Mouse (Mus musculus) lung, postnatal 0 days (tissue): Measurements from ENCODE around the gene Ndufc1. TPM values are rescaled to one million over a fixed set of nuclear protein-coding genes. Genes with fewer than 3 reads are reported as not detected.
A peak's percentile ranks its signal among the peaks of the same experiment; 100 is the strongest.

Experiments
- ATAC-seq: fragments of 200-750 bp; cut with Nextera tagmentation; 2 replicates; pipeline ENCODE4 v1.8.0; 2017; ENCODE audit warnings: moderate library complexity
- DNase-seq: peaks from one replicate; pipeline ENCODE4 v3.0.0-alpha.2; 2016; ENCODE audit warnings: low spot score
- H3K27ac ChIP-seq: fragments of 300-500 bp; sonication (generic); 2 replicates; pipeline ENCODE4 v1.5.1; 2014; ENCODE audit warnings: antibody characterized with exemption, mild to moderate bottlenecking, low read length, mixed read lengths
- H3K27me3 ChIP-seq: fragments of 300-500 bp; sonication (generic); replicated peaks from 2 replicates; pipeline ENCODE4 v1.6.1; 2014; ENCODE audit warnings: low read length, mixed read lengths; ENCODE audit not compliant: insufficient read depth
- H3K36me3 ChIP-seq: fragments of 300-500 bp; sonication (generic); 2 replicates; pipeline ENCODE4 v1.6.1; 2014; ENCODE audit warnings: low read length, mixed read lengths; ENCODE audit not compliant: insufficient read depth
- H3K4me1 ChIP-seq: fragments of 300-500 bp; sonication (generic); 2 replicates; pipeline ENCODE4 v1.6.1; 2014; ENCODE audit warnings: antibody characterized with exemption, low read depth, low read length, mixed read lengths; ENCODE audit not compliant: insufficient read depth
- H3K4me2 ChIP-seq: fragments of 300-500 bp; sonication (generic); replicated peaks from 2 replicates; pipeline ENCODE4 v1.6.1; 2014; ENCODE audit warnings: low read depth, mild to moderate bottlenecking, low read length, moderate library complexity, mixed read lengths
- H3K4me3 ChIP-seq: fragments of 300-500 bp; sonication (generic); 2 replicates; pipeline ENCODE4 v1.5.1; 2014; ENCODE audit warnings: low read depth, low read length
- H3K9ac ChIP-seq: fragments of 300-500 bp; sonication (generic); replicated peaks from 2 replicates; pipeline ENCODE4 v1.6.1; 2014; ENCODE audit warnings: low read depth, mild to moderate bottlenecking
- H3K9me3 ChIP-seq: fragments of 300-500 bp; sonication (generic); 2 replicates; pipeline ENCODE4 v1.6.1; 2016; ENCODE audit warnings: low read length, mixed read lengths
- CTCF ChIP-seq: IDR thresholded peaks from 2 replicates; pipeline ENCODE4 v1.5.1; 2016; ENCODE audit warnings: antibody characterized with exemption, mild to moderate bottlenecking
- EP300 ChIP-seq: IDR thresholded peaks from 2 replicates; pipeline ENCODE4 v1.6.1; 2016; ENCODE audit warnings: antibody characterized with exemption, mild to moderate bottlenecking, control low read depth
- WGBS: fragments of 180-500 bp; shearing (Covaris S2); extraction: QIAGEN DNeasy Blood & Tissue Kit; methylation state at CpG from one replicate; pipeline ENCODE4 v1.1.7; 2014; 5-methylcytosine and 5-hydroxymethylcytosine counted together
- polyA plus RNA-seq: library from polyadenylated mRNA; unstranded; fragments of >200 nt; fragmentation: Nextera tagmentation; extraction: Ambion mirVana; gene quantifications from 2 replicates; pipeline ENCODE4 v1.2.1, GENCODE M21; 2015

Gene Ndufc1
- polyA plus RNA-seq, 1 experiment from 2014 or later, result 517 TPM

DNA sequence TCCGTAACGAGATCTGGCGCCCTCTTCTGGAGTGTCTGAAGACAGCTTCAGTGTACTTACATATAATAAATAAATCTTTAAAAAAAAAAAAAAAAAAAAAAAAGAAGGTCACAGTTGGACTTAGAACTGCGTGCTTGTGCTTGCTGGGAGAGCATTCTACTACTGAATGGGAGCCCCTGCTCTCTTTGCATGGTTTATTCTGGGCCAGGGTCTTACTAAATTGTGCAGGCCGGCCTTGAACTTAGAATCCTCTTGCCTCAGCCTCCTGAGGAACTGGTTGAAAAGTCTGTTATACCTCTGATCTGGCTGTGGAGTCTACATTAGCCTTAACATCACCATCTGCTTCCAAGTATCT, 28.2 kb downstream of the Ndufc1 start:
- no peak for TF ChIP-seq EP300
- TF ChIP-seq CTCF, result peak; percentile 0; the same call in 1 of the 2 replicates
- Histone ChIP-seq H3K36me3 (no peaks in the 10 kb centered on the region), H3K4me2 (no peak overlapping the region), H3K27ac (no peak overlapping the region), H3K9me3 (no peaks in the 10 kb centered on the region), H3K27me3 (no peaks in the 10 kb centered on the region), H3K9ac (no peak overlapping the region), H3K4me3 (no peak overlapping the region), H3K4me1 (0 out of 2 replicates have a peak, but pooled peaks cover 4% of the 10 kb centered on the region)
- no peak for DNase-seq
- WGBS, result 73% methylated on average over 2 of the region's 5 CpGs
- ATAC-seq, result peak; percentile 41; the same call in 1 of the 2 replicates

DNA sequence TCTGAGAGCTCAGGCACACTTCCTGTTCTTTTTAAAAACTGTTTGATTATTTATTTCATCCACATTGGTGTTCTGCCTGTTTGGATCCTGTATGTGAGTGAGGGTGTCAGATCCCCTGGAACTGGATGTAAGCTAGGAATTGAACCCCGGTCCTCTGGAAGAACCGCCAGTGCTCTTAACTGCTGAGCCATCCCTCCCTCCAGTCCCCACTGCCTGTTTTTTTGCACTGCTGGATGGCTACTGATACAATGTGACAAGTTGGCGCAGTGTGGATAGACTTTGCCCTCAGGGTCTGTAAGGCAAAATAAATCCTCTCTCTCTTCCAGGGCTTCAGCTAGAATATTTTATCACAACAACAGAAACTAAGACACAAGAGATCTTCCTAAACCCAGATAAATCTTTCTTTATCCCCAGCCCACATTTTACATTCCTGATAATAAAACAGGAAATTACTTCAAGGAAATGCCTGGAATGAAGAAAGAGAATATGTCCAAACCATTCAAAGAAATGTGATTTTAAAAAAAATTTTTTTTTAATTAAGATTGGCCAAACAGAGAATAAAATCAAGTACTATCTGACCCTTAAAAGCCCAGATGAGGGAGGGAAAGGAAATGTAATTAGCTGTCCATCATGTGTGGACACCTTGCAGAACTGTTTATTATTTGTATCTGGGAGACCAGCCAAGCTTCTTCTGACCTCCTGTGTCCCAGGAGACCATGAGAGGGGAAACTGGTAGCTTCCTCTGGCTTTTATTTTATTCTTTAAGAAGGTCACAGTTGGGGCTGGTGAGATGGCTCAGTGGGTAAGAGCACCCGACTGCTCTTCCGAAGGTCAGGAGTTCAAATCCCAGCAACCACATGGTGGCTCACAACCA, 28.8 kb downstream of the Ndufc1 start:
- ATAC-seq (peak; percentile 71), DNase-seq (peak; percentile 55)
- Histone ChIP-seq H3K27me3 (no peaks in the 10 kb centered on the region), H3K4me2 (no peak overlapping the region), H3K36me3 (no peaks in the 10 kb centered on the region), H3K9me3 (no peaks in the 10 kb centered on the region), H3K27ac (no peak overlapping the region), H3K9ac (no peak overlapping the region), H3K4me3 (no peak overlapping the region), H3K4me1 (0 out of 2 replicates have a peak, but pooled peaks cover 4% of the 10 kb centered on the region)
- TF ChIP-seq CTCF (peak; percentile 7; the same call in 1 of the 2 replicates), EP300 (no peak)
- WGBS, result 62% methylated on average over 5 of the region's 5 CpGs

- 0 out of 2 replicates have a peak, but pooled peaks cover 4% of the 10 kb centered on the region for H3K4me1 ChIP-seq
- no peak for TF ChIP-seq CTCF
- no peak for TF ChIP-seq EP300
- H3K4me3 ChIP-seq, result peak overlapping the region; percentile 45
- ATAC-seq (peak; percentile 31; the same call in 1 of the 2 replicates), DNase-seq (no peak)
- no peaks in the 10 kb centered on the region for H3K36me3 ChIP-seq
- 0 out of 2 replicates have a peak overlapping the region, but pooled peaks have one; percentile 32 for H3K27ac ChIP-seq
- H3K9me3 ChIP-seq, result no peaks in the 10 kb centered on the region
- no peaks in the 10 kb centered on the region for H3K27me3 ChIP-seq
- H3K4me2 ChIP-seq, result peak overlapping the region; percentile 58
- 71% methylated on average over 3 of the region's 3 CpGs for WGBS
- H3K9ac ChIP-seq, result no peak overlapping the region
Measured at GRCm38 (mm10) chr3:51378665-51378946, 30.2 kb downstream of the Ndufc1 start.

GRCm38 (mm10) chr3:51377878-51378664, 30.7 kb downstream of the Ndufc1 start:
- peak overlapping the region; percentile 32; the same call in 1 of the 2 replicates for H3K27ac ChIP-seq
- H3K9me3 ChIP-seq, result no peaks in the 10 kb centered on the region
- 0 out of 2 replicates have a peak overlapping the region, but pooled peaks have one; percentile 12 for H3K9ac ChIP-seq
- no peak for TF ChIP-seq EP300
- peak; percentile 76 for TF ChIP-seq CTCF
- H3K4me2 ChIP-seq, result peak overlapping the region; percentile 58
- WGBS, result 17% methylated on average over 31 of the region's 31 CpGs
- H3K4me1 ChIP-seq, result 0 out of 2 replicates have a peak, but pooled peaks cover 4% of the 10 kb centered on the region
- peak; percentile 61 for ATAC-seq
- peak overlapping the region; percentile 45 for H3K4me3 ChIP-seq
- H3K27me3 ChIP-seq, result no peaks in the 10 kb centered on the region
- peak; percentile 83 for DNase-seq
- H3K36me3 ChIP-seq, result no peaks in the 10 kb centered on the region

GRCm38 (mm10) chr3:51375307-51376265, 33.2 kb downstream of the Ndufc1 start:
- Histone ChIP-seq H3K4me2 (no peak overlapping the region), H3K36me3 (no peaks in the 10 kb centered on the region), H3K9me3 (no peaks in the 10 kb centered on the region), H3K4me3 (no peak overlapping the region), H3K27me3 (no peaks in the 10 kb centered on the region), H3K9ac (no peak overlapping the region), H3K4me1 (0 out of 2 replicates have a peak, but pooled peaks cover 4% of the 10 kb centered on the region), H3K27ac (no peak overlapping the region)
- ATAC-seq (no peak), DNase-seq (peak; percentile 50)
- TF ChIP-seq EP300 (no peak), CTCF (peak; percentile 79)
- 76% methylated on average over 19 of the region's 19 CpGs for WGBS
